Mouse (Mus musculus) adrenal gland, postnatal 0 days (tissue): ENCODE results near the gene Mthfr. TPM values are rescaled to one million over a fixed set of nuclear protein-coding genes. Genes with fewer than 3 reads are reported as not detected.

ENCODE experiments used
- polyA plus RNA-seq: library from polyadenylated mRNA; unstranded; fragments of >200 nt; fragmentation: Nextera tagmentation; extraction: Ambion mirVana; gene quantifications from 2 replicates; pipeline ENCODE4 v1.2.1, GENCODE M21; 2015

The Mthfr gene
- 12.0 and 13.9 TPM in 2 replicates for polyA plus RNA-seq

DNA sequence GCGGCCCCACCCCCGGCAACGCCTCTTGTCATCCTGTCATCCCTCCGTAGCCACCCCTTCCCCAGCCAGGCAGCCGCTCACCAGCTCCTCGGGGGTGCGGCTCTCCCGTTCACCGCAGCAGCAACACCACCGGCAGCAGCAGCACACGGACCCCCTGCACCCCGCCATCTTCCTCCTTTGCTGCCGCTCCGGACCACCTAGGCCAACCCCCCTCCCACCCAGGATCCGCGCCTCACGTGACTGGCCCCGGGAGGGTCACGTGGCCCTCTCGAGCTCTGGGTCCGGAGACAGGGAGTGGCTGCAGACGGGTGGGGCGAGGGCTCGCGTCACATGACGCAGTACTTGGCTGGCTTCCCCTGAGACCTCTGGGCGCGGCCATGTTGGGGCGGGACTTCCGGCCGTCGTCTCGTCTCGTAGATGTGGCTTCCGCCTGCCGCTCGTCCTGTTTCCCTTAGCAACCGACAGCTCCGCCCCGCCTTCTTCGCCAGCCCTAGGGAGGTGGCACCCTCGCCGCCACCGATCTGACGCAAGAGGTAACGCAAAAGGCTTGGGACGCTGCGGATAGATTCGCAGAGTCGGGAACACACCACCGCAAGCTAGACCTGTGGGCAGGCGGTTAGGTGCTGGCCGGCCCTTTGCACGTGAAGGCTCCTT is at the start of gene Mthfr, which contains the start of gene Clcn6:
TSS of gene Mthfr (plus strand) at position 478 of the 654 bp plus-strand sequence.
TSS of gene Clcn6 (minus strand) at position 222 of the 654 bp plus-strand sequence.

DNA sequence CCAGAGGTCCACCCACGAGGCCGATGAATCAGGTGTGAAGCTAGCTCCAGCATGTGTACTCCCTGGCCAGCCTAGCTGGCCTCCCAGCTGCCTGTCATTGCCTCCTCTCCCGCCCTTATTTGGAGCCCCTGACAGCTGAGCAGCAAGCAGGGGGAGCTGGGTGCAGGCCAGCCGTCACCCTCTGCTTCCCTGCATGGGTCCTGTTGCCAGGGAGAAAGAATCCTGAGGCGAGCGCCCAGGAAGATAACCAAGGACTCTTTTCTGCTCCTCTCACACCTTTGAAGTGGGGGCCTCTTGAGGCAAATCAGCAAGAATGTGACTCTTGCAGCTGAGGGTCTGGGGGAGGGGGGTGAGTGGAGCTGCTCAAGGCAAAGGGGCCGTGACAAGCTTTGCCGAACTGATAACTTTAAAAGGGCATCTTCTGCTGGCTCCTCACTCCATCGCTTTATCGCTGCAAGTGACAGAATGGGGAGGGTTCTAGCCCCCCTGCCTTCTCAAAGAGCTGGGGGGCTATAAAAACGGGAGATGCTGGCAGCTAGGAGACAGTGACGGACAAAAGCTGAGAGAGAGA is 38.6 kb upstream of the Mthfr start, which contains the start of gene Nppa:
TSS of gene Nppa (plus strand) at position 521 of the 571 bp plus-strand sequence.

DNA sequence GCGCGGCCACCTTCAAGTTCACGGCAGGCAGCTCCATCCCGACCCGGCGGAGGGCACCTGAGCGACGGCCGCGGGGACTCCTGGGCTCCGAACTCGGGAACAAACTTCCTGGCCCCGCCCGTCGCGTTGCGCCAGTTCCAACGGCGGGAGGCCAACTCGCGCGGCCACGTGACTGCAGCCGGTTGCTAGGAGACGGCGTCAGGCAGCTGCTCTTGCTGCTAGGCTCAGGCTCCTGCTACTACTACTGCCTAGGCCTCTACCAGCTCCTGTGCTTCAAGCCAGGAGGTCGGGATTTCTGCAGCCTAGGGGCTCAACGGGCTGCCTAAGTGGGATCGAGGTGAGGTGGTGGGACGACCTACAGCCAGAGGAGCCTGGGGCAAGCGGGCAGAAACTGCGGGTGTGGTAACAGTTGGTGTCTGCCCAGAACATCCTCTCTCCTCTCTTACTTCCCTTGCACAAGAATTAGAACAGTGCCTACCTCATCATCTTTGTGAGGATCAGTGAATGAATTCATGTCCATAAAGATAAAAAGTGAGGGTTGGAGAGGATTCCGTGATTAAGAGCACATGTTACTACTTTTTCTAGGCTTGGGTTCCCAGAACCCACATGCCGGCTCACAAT is 49.1 kb downstream of the Mthfr start, which contains the start of gene Agtrap:
TSS of gene Agtrap (minus strand) at position 125 of the 621 bp plus-strand sequence.

Other genes starting within 250 kb of the Mthfr start
- gene Zfp984, start 229.3 kb upstream of the Mthfr start, polyA plus RNA-seq, result 10.7 and 13.2 TPM in 2 replicates
- gene Zfp933, start 190.7 kb upstream of the Mthfr start, polyA plus RNA-seq, result 12.8 and 17.3 TPM in 2 replicates
- gene Miip, start 170.3 kb upstream of the Mthfr start, polyA plus RNA-seq, result 18.8 and 39.0 TPM in 2 replicates
- gene Fv1, start 170.1 kb upstream of the Mthfr start, polyA plus RNA-seq, result 2.7 and 3.0 TPM in 2 replicates
- gene Mfn2, start 134.4 kb upstream of the Mthfr start, polyA plus RNA-seq, result 30.0 and 49.6 TPM in 2 replicates
- 45.3 and 47.3 TPM in 2 replicates for gene Plod1, start 102.3 kb upstream of the Mthfr start, polyA plus RNA-seq
- 17.3 and 22.2 TPM in 2 replicates for gene 2510039O18Rik, start 98.2 kb upstream of the Mthfr start, polyA plus RNA-seq
- 0.88 and 1.6 TPM in 2 replicates for gene Nppb, start 53.3 kb upstream of the Mthfr start, polyA plus RNA-seq
- 0.39 and 2.7 TPM in 2 replicates for gene Nppa, start 38.4 kb upstream of the Mthfr start, polyA plus RNA-seq
- gene Clcn6, start 256 bp upstream of the Mthfr start, polyA plus RNA-seq, result 4.3 and 6.7 TPM in 2 replicates
- 37.2 and 77.1 TPM in 2 replicates for gene Agtrap, start 49.0 kb downstream of the Mthfr start, polyA plus RNA-seq
- gene Mad2l2, start 91.3 kb downstream of the Mthfr start, polyA plus RNA-seq, result 38.8 and 43.4 TPM in 2 replicates
- 0.18 and 0.33 TPM in 2 replicates for gene Draxin, start 91.6 kb downstream of the Mthfr start, polyA plus RNA-seq
- gene Fbxo6, start 113.1 kb downstream of the Mthfr start, polyA plus RNA-seq, result 42.3 and 61.0 TPM in 2 replicates
- gene Fbxo44, start 121.4 kb downstream of the Mthfr start, polyA plus RNA-seq, result 12.8 and 14.7 TPM in 2 replicates
- 2.8 and 3.3 TPM in 2 replicates for gene Fbxo2, start 121.5 kb downstream of the Mthfr start, polyA plus RNA-seq
- 0.12 and 0.30 TPM in 2 replicates for gene Disp3, start 248.9 kb downstream of the Mthfr start, polyA plus RNA-seq